Mouse (Mus musculus) testis, adult 2 months (tissue): Measurements from ENCODE around the gene Zdhhc14.

Source experiments
- CTCF ChIP-seq: fragments of 200-500 bp; IDR thresholded peaks from 2 replicates; pipeline ENCODE4 v1.5.1; 2012; ENCODE audit warnings: low read depth, mild to moderate bottlenecking, inconsistent platforms, low read length, moderate library complexity; ENCODE audit not compliant: control insufficient read depth, insufficient read depth, insufficient replicate concordance
- POLR2A ChIP-seq: fragments of 200-500 bp; IDR thresholded peaks from 2 replicates; pipeline ENCODE4 v1.6.1; 2012; ENCODE audit warnings: low read depth, mild to moderate bottlenecking, inconsistent platforms, low read length, moderate library complexity; ENCODE audit not compliant: control insufficient read depth

DNA sequence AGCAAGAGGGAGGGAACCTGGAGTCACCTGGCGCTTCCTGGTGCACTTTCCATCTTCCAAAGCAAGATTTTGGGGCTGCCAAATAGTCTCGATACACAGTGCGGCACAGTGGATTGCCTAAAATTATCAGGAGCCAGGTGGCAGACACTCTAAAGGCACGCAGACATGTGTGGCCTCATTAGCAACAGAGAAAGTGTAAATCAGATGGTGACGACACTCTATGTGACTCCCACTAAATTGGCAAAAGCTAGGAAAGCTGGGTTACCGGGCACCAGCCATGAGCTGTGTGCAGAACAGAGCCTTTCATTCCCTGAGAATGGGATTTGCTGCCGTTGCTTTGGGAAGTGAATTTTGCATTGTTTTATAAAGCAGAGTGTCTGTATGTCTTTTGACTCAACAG lies 115.0 kb downstream of the Zdhhc14 start:
- TF ChIP-seq CTCF, result no peak
- no peak for TF ChIP-seq POLR2A
